ENCODE assay signal across 9 mouse cellular contexts in the genomic region with DNA sequence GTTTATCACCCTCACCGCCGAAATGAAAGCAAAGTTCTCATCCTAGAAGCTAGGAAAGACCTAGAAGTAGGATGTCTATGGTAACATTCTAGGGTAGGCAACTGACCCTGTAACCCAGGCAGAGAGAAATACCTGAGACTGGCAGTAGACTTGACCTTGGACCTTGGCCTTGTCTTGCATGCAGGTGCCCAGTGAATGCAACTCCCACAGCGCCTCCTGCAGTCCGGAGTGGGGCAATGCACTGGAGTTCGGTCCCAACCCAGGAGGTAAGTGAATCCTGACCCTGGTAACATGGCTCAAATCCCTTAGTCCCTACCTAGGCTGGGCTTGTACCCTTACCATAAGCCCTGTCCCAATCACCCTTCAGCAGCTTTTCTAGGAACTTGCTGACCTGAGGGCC. TPM values are rescaled to one million over a fixed set of nuclear protein-coding genes. Genes with fewer than 3 reads are reported as not detected.
DNase-seq lines count a peak whose midpoint lies in the region; ATAC-seq and TF ChIP-seq lines count a peak whose summit lies in the region.
"Had no signal": no experiment of that assay in that cellular context is flagged by ENCODE, and none has a peak within 500 bp of the region (broad histone marks: within the 10 kb centered on the region; RNA-seq: fewer than 3 reads in every experiment).

No protein-coding gene starts in this region.

- ATAC-seq in liver, embryonic 12.5 days = no peak

- no peak overlapping the region for H3K9ac ChIP-seq in liver, embryonic 12.5 days

- H3K36me3 ChIP-seq in liver, embryonic 12.5 days = no peaks in the 10 kb centered on the region
- no peaks in the 10 kb centered on the region for H3K36me3 ChIP-seq in myocyte (ENCODE audit: control insufficient read depth, insufficient read depth)

- peak overlapping the region; percentile 45 for H3ac ChIP-seq in myocyte (ENCODE audit: control insufficient read depth, insufficient read length)

- peak; percentile 39 for DNase-seq in liver
- DNase-seq in brain, embryonic 14.5 days (ENCODE audit: low read depth) = no peak
- peak; percentile 43 to 68 for DNase-seq in gastrocnemius, adult 8-10 months (ENCODE audit: low spot score in 2 of 2)
- no peak for DNase-seq in heart, postnatal 25 days (ENCODE audit: low spot score)
- DNase-seq in urinary bladder, postnatal 36 days (ENCODE audit: low spot score in 2 of 2) = no peak
- DNase-seq in left cerebral cortex, adult 9 months (ENCODE audit: low spot score in 2 of 2) = no peak

- 51% methylated on average over 5 of the region's 5 CpGs for WGBS in liver, embryonic 12.5 days (ENCODE audit: insufficient replicate concordance)

- H3K27ac ChIP-seq in liver, embryonic 12.5 days = no peak overlapping the region

- no peak for TF ChIP-seq POLR2A in brain, embryonic 14.5 days (IDR thresholded peaks at IDR 0.05; ENCODE audit: borderline replicate concordance, extremely low read depth, insufficient read depth, insufficient read length, poor library complexity, severe bottlenecking)
- TF ChIP-seq POLR2A in myocyte (IDR thresholded peaks at IDR 0.05; ENCODE audit: insufficient read length, low read depth) = peak; percentile 68

- no peak overlapping the region for H3K4me3 ChIP-seq in liver, embryonic 12.5 days
- H3K4me3 ChIP-seq in myocyte = peak overlapping the region; percentile 84

- no peaks in the 10 kb centered on the region for H3K79me2 ChIP-seq in myocyte (ENCODE audit: control insufficient read depth, insufficient read depth)

- 0 out of 2 replicates have a peak, but pooled peaks cover 14% of the 10 kb centered on the region for H3K27me3 ChIP-seq in liver, embryonic 12.5 days (replicated peaks)
- no peaks in the 10 kb centered on the region for H3K27me3 ChIP-seq in myocyte (ENCODE audit: control insufficient read depth, insufficient read depth, insufficient read length)

- TF ChIP-seq CTCF in brain, embryonic 14.5 days (IDR thresholded peaks at IDR 0.05; ENCODE audit: borderline replicate concordance, extremely low read depth, insufficient read depth, insufficient read length) = 0 out of 2 replicates have a peak, but pooled peaks have one; percentile 11

- no peak overlapping the region for H3K4me2 ChIP-seq in liver, embryonic 12.5 days
- peak overlapping the region; percentile 80 for H3K4me2 ChIP-seq in myocyte (ENCODE audit: low read depth)

- no peaks in the 10 kb centered on the region for H3K4me1 ChIP-seq in liver, embryonic 12.5 days

- intact Hi-C loops in heart, postnatal 25 days (cut with DNase I) = no loop called here

- no peaks in the 10 kb centered on the region for H3K9me3 ChIP-seq in liver, embryonic 12.5 days (replicated peaks)

TF ChIP-seq in myocyte, 11 proteins besides CTCF, POLR2A, EP300 and RAD21:
- TF ChIP-seq MYOG (IDR thresholded peaks at IDR 0.05; ENCODE audit: control insufficient read depth in 1 of 3, insufficient read depth in 1 of 3, insufficient read length in 2 of 3, low read depth in 2 of 3) = no peak
- peak; percentile 89 for TF ChIP-seq POLR2AphosphoS2 (IDR thresholded peaks at IDR 0.05; ENCODE audit: insufficient read length, low read depth)
- TF ChIP-seq CEBPB (IDR thresholded peaks at IDR 0.05; ENCODE audit: insufficient read depth, poor library complexity, severe bottlenecking) = no peak
- no peak for TF ChIP-seq REST (IDR thresholded peaks at IDR 0.05; ENCODE audit: insufficient read depth, insufficient read length)
- no peak for TF ChIP-seq MAX (IDR thresholded peaks at IDR 0.05; ENCODE audit: low read depth)
- no peak for TF ChIP-seq MYOD1 (IDR thresholded peaks at IDR 0.05; ENCODE audit: control insufficient read depth in 1 of 3, insufficient read length in 2 of 3, low read depth in 2 of 3)
- TF ChIP-seq TCF3 (IDR thresholded peaks at IDR 0.05; ENCODE audit: insufficient read length, low read depth) = no peak
- TF ChIP-seq E2F4 (IDR thresholded peaks at IDR 0.05; ENCODE audit: insufficient read depth) = no peak
TF ChIP-seq in myocyte: peak in this region for 1.

RNA-seq across cellular contexts. Expression of gene Myog, which starts 1.1 kb away (rescaled TPM):
- 1.1 and 4.9 TPM in 2 replicates for polyA plus RNA-seq in liver, embryonic 12.5 days (2016; fragmentation: Nextera tagmentation; extraction: Ambion mirVana)
- 1.3 and 2.6 TPM in 2 replicates for polyA plus RNA-seq in brain, embryonic 14.5 days (2012; rRNA removed)
- 10 to 100 TPM in 3 of 4 experiments, 1 to 10 TPM in 1; 7.6 to 16.5 (median 15.4) TPM for total RNA-seq in gastrocnemius, adult 8-10 months (2022)
- polyA plus RNA-seq in myocyte (2012; fragmentation: generic; extraction: Trizol) = 1,426 TPM
- not detected for total RNA-seq in heart, postnatal 25 days (2021)
- polyA plus RNA-seq: large intestine, adult 2 months had no signal

RNA-seq across cellular contexts. Expression of gene Ppfia4, which starts 41.8 kb away (rescaled TPM):
- polyA plus RNA-seq in liver, embryonic 12.5 days (2016; fragmentation: Nextera tagmentation; extraction: Ambion mirVana) = 1.5 TPM in 2 replicates
- 23.6 and 31.3 TPM in 2 replicates for polyA plus RNA-seq in brain, embryonic 14.5 days (2012; rRNA removed)
- under 1 TPM; 0.21 to 0.65 (median 0.55) TPM for total RNA-seq in gastrocnemius, adult 8-10 months (2022)
- 35.8 TPM for polyA plus RNA-seq in myocyte (2012; fragmentation: generic; extraction: Trizol)
- 1 to 10 TPM; 1.6 to 1.9 TPM for total RNA-seq in heart, postnatal 25 days (2021)

RNA-seq across cellular contexts. Expression of gene Adora1, which starts 55.7 kb away (rescaled TPM):
- polyA plus RNA-seq in liver, embryonic 12.5 days (2016; fragmentation: Nextera tagmentation; extraction: Ambion mirVana) = 0.06 and 0.16 TPM in 2 replicates
- 12.9 and 15.2 TPM in 2 replicates for polyA plus RNA-seq in brain, embryonic 14.5 days (2012; rRNA removed)
- total RNA-seq in gastrocnemius, adult 8-10 months (2022) = under 1 TPM; 0.19 to 0.97 (median 0.69) TPM
- 4.5 TPM for polyA plus RNA-seq in myocyte (2012; fragmentation: generic; extraction: Trizol)
- 10 to 100 TPM; 15.5 to 20.5 TPM for total RNA-seq in heart, postnatal 25 days (2021)

Comparison
In these comparisons a context has a peak if more than half of its experiments do, and no peak if none do; other contexts are left out.
1. DNase-seq: peak in liver (single experiment) and gastrocnemius, adult 8-10 months (2 of 2); none in brain, embryonic 14.5 days (single experiment), heart, postnatal 25 days (single experiment), urinary bladder, postnatal 36 days (0 of 2) and left cerebral cortex, adult 9 months (0 of 2).
2. RNA of gene Myog, which starts 1.1 kb away (polyA plus RNA-seq): 1,426 TPM in myocyte (single experiment); 1.3 to 2.6 TPM in brain, embryonic 14.5 days and 1.1 to 4.9 TPM in liver, embryonic 12.5 days; every median in the first group is over 100 times any median in the second.